Mouse (Mus musculus): ENCODE measurements around the gene Snx29. TPM values are rescaled to one million over a fixed set of nuclear protein-coding genes. Genes with fewer than 3 reads are reported as not detected.
"Not testable (repeated sequence)": the region's sequence is repeated elsewhere in the genome, so short reads cannot be mapped to it uniquely, and the experiment has no call there.

Gene Snx29
- polyA plus RNA-seq (2012): 0.75 and 1.1 TPM in 2 replicates

GRCm38 (mm10) chr16:11322409-11323323, at the start of gene Snx29:
Gene Snx29, plus strand, starts transcription at chr16:11322908.
- Histone ChIP-seq H3K4me1 (ENCODE audit: control insufficient read depth) (peaks cover 20% of the 10 kb centered on the region), H3K9me3 (ENCODE audit: control insufficient read depth, low read length) (no peaks in the 10 kb centered on the region), H3K4me3 (replicated peaks) (peak within 1 kb of the TSS; percentile 96), H3K36me3 (ENCODE audit: control insufficient read depth) (no peaks in the 10 kb centered on the region; the same call in 1 of the 2 replicates), H3K27me3 (ENCODE audit: control insufficient read depth) (no peaks in the 10 kb centered on the region)
- no peak for TF ChIP-seq GATA1 (IDR thresholded peaks at IDR 0.05; ENCODE audit: low read length)
- TF ChIP-seq TAL1 (IDR thresholded peaks at IDR 0.05; ENCODE audit: low read length): no peak

GRCm38 (mm10) chr16:11276888-11277287, 45.8 kb upstream of the Snx29 start:
- no peaks in the 10 kb centered on the region for H3K9me3 ChIP-seq (ENCODE audit: control insufficient read depth, low read length)
- peaks cover 9% of the 10 kb centered on the region for H3K4me1 ChIP-seq (ENCODE audit: control insufficient read depth)
- no peaks in the 10 kb centered on the region for H3K27me3 ChIP-seq (ENCODE audit: control insufficient read depth)
- TF ChIP-seq GATA1 (IDR thresholded peaks at IDR 0.05; ENCODE audit: low read length): no peak
- TF ChIP-seq TAL1 (IDR thresholded peaks at IDR 0.05; ENCODE audit: low read length): no peak
- no peaks in the 10 kb centered on the region for H3K36me3 ChIP-seq (ENCODE audit: control insufficient read depth)
- no peak overlapping the region for H3K4me3 ChIP-seq (replicated peaks)

- no peak for TF ChIP-seq TAL1 (IDR thresholded peaks at IDR 0.05; ENCODE audit: low read length)
- no peak for TF ChIP-seq GATA1 (IDR thresholded peaks at IDR 0.05; ENCODE audit: low read length)
- no peaks in the 10 kb centered on the region for H3K36me3 ChIP-seq (ENCODE audit: control insufficient read depth)
- no peak overlapping the region for H3K4me3 ChIP-seq (replicated peaks)
- H3K4me1 ChIP-seq (ENCODE audit: control insufficient read depth): peaks cover 9% of the 10 kb centered on the region
- H3K27me3 ChIP-seq (ENCODE audit: control insufficient read depth): no peaks in the 10 kb centered on the region
- no peaks in the 10 kb centered on the region for H3K9me3 ChIP-seq (ENCODE audit: control insufficient read depth, low read length)
Observed at GRCm38 (mm10) chr16:11278778-11279177, 43.9 kb upstream of the Snx29 start.

GRCm38 (mm10) chr16:11282655-11283232, 40.0 kb upstream of the Snx29 start:
- Histone ChIP-seq H3K36me3 (ENCODE audit: control insufficient read depth) (no peaks in the 10 kb centered on the region), H3K4me3 (replicated peaks) (no peak overlapping the region), H3K4me1 (ENCODE audit: control insufficient read depth) (peaks cover 22% of the 10 kb centered on the region), H3K27me3 (ENCODE audit: control insufficient read depth) (no peaks in the 10 kb centered on the region), H3K9me3 (ENCODE audit: control insufficient read depth, low read length) (no peaks in the 10 kb centered on the region)
- TF ChIP-seq TAL1 (IDR thresholded peaks at IDR 0.05; ENCODE audit: low read length): no peak
- no peak for TF ChIP-seq GATA1 (IDR thresholded peaks at IDR 0.05; ENCODE audit: low read length)

- no peaks in the 10 kb centered on the region for H3K27me3 ChIP-seq (ENCODE audit: control insufficient read depth)
- H3K9me3 ChIP-seq (ENCODE audit: control insufficient read depth, low read length): peaks cover 9% of the 10 kb centered on the region
- H3K4me3 ChIP-seq (replicated peaks): no peak overlapping the region
- no peaks in the 10 kb centered on the region for H3K36me3 ChIP-seq (ENCODE audit: control insufficient read depth)
- TF ChIP-seq GATA1 (IDR thresholded peaks at IDR 0.05; ENCODE audit: low read length) (no peak), TAL1 (IDR thresholded peaks at IDR 0.05; ENCODE audit: low read length) (no peak)
- H3K4me1 ChIP-seq (ENCODE audit: control insufficient read depth): peaks cover 17% of the 10 kb centered on the region
Observed at GRCm38 (mm10) chr16:11284881-11285280, 37.8 kb upstream of the Snx29 start.

GRCm38 (mm10) chr16:11285949-11286348, 36.8 kb upstream of the Snx29 start:
- H3K4me1 ChIP-seq (ENCODE audit: control insufficient read depth): peaks cover 17% of the 10 kb centered on the region
- H3K27me3 ChIP-seq (ENCODE audit: control insufficient read depth): no peaks in the 10 kb centered on the region
- H3K4me3 ChIP-seq (replicated peaks): no peak overlapping the region
- TF ChIP-seq GATA1 (IDR thresholded peaks at IDR 0.05; ENCODE audit: low read length) (no peak), TAL1 (IDR thresholded peaks at IDR 0.05; ENCODE audit: low read length) (no peak)
- no peaks in the 10 kb centered on the region for H3K36me3 ChIP-seq (ENCODE audit: control insufficient read depth)
- peaks cover 16% of the 10 kb centered on the region for H3K9me3 ChIP-seq (ENCODE audit: control insufficient read depth, low read length)

GRCm38 (mm10) chr16:11288873-11289272, 33.8 kb upstream of the Snx29 start:
- H3K9me3 ChIP-seq (ENCODE audit: control insufficient read depth, low read length): peaks cover 16% of the 10 kb centered on the region
- H3K36me3 ChIP-seq (ENCODE audit: control insufficient read depth); H3K27me3 ChIP-seq (ENCODE audit: control insufficient read depth); H3K4me3 ChIP-seq (replicated peaks): not testable (repeated sequence)
- peaks cover 17% of the 10 kb centered on the region for H3K4me1 ChIP-seq (ENCODE audit: control insufficient read depth)

- not testable (repeated sequence) for H3K9me3 ChIP-seq (ENCODE audit: control insufficient read depth, low read length); H3K4me1 ChIP-seq (ENCODE audit: control insufficient read depth)
Observed at GRCm38 (mm10) chr16:11295583-11295982, 27.1 kb upstream of the Snx29 start.

GRCm38 (mm10) chr16:11297700-11298099, 25.0 kb upstream of the Snx29 start:
- H3K4me3 ChIP-seq (replicated peaks); H3K4me1 ChIP-seq (ENCODE audit: control insufficient read depth); H3K27me3 ChIP-seq (ENCODE audit: control insufficient read depth); H3K36me3 ChIP-seq (ENCODE audit: control insufficient read depth); H3K9me3 ChIP-seq (ENCODE audit: control insufficient read depth, low read length): not testable (repeated sequence)

More at GRCm38 (mm10) chr16:11295583-11295982, 27.1 kb upstream of the Snx29 start:
- not testable (repeated sequence) for H3K36me3 ChIP-seq (ENCODE audit: control insufficient read depth); H3K4me3 ChIP-seq (replicated peaks); H3K27me3 ChIP-seq (ENCODE audit: control insufficient read depth)

Data from erythroblast, embryonic 14.5 days (primary cell).